Mouse (Mus musculus) layer of hippocampus, adult 6 months (tissue): ENCODE results near the gene Sbno2. TPM values are rescaled to one million over a fixed set of nuclear protein-coding genes. Genes with fewer than 3 reads are reported as not detected.

ENCODE experiments used
- long read RNA-seq, 2 experiments: library from polyadenylated mRNA; unstranded; transcript quantifications; one replicate each; pipeline ENCODE4 v2.0.0; 2019 to 2020
- polyA plus RNA-seq: library from polyadenylated mRNA; unstranded; fragments of <200 nt; fragmentation: Nextera tagmentation; gene quantifications from 2 replicates; pipeline ENCODE4 v1.2.3, GENCODE M21; 2021

The Sbno2 gene
- polyA plus RNA-seq: 2.8 and 3.1 TPM in 2 replicates
- long read RNA-seq, experiment 1, partial matches to known transcripts: 4 of 6 reads
- long read RNA-seq, experiment 1, other reads (novel, unspliced or antisense): 2 of 6 reads
- long read RNA-seq, experiment 2, partial matches to known transcripts: 5 of 13 reads
- long read RNA-seq, experiment 2, other reads (novel, unspliced or antisense): 8 of 13 reads

GRCm38 (mm10) chr10:80105460-80105859 lies at the start of gene Sbno2:
TSS of gene Sbno2 (minus strand) at chr10:80105571.

DNA sequence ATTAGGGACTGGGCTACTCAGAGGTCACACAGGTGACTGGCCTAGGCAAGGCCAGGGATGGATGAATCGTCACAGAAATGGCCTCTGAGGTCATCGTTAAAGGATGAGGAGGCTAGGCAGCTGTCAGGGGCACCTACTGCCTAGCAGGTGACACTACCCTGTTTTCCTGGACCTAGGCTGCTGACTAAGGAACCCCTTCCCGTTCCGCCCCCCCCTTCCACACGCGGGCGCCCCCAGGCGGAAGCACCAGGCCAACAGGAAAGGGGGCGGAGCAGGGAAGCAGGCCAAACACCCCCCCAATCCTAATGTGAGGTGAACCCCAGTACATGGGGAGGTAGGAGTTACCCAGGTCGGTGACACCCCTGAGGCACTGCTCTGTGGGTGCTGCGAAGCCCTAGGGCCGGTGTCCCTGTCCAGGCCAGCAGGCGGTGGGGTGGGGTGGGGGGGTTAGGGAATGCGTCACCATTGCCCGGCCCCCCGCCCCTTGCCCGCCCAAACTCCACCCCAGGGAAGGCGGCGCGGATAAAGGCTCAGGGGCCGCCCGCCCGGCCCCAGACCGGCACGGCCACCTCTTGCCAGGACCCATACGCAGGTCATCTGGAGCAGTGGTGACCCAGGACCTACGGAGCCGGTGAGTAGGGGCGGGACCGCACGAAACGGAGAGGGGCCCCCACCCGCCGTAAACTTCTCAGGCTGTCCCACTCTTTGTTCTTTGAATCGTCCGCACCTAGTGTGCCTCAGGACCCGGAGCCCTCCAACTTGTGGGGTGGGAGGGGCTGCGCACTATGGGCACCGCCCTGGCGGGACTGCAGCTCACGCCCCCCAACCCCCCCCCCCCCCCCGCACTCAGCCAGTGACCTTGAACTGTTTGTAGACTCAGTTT lies 42.6 kb upstream of the Sbno2 start, which contains the start of gene Midn:
Gene Midn (plus strand): TSS at position 554 of the 883 bp plus-strand sequence.

DNA sequence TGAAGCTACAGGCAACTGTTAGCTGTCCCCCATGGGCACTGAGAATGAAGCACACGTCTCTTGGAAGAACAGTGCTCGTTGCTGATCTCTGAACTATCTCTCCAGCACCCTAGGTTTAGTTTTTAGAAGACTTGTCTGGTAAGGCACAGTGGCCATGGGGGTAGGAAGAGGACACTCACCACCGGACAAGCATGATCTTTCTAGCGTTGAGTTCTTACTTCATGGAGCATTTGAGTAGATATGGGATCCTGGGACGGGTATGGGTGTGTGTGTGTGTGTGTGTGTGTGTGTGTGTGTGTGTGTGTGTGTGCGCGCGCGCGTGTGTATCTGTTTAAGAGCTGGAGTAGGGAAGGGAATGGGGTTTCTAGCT lies 35.3 kb upstream of the Sbno2 start, which contains the start of gene Cbarp:
Gene Cbarp (minus strand): TSS at position 170 of the 370 bp plus-strand sequence.

DNA sequence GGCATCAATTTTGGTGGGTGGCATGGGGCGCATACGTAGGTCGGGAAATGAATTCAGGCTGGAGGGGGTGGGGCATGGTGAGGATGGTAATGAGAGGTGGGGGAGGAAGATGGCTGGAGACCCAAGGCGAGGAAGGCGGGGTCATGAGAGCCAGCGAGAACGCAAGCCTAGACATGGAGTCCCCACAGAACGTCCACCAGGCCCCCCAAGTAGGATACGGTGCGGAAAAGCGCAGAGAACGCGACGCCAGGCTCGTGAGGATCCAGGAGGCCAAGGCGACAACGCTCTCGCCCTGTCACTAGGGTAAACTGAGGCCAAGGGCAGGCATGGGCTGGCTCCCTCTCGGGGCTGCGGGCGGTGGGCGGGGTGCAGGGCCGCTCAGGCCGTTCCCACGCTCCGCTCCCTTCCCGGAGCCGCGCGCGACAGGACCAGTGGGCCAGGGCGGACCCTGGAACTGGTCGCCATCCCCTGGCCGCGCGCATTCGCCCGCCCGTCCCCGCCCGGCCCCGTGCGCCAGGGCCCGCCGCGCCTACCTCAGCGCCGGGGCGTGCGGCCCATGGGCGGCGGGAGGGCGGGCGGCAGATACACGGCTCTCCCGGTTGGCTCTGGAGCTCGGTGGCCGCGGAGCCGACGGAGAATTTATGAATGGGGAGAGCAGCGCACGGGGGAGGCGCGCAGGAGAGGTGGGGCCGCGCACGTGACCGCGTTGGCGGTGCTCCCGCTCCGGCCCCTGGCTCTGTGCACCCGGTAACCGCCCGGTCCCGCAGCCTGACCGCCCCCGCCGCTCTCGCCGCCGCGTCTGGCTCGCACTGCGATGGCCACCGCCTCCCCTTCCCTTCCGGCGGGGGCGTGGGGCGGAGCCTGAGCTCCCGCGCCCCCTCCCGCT lies 33.4 kb upstream of the Sbno2 start, which contains the start of gene Atp5d:
Gene Atp5d (plus strand): TSS at position 80 of the 886 bp plus-strand sequence.

GRCm38 (mm10) chr10:80115290-80115943 lies 10.0 kb upstream of the Sbno2 start, which contains the start of gene Stk11:
TSS of gene Stk11 (plus strand) at chr10:80115803.

GRCm38 (mm10) chr10:80047041-80047565 lies 58.3 kb downstream of the Sbno2 start, which contains the start of gene Gpx4:
TSS of gene Gpx4 (plus strand) at chr10:80047166.

GRCm38 (mm10) chr10:80039559-80039979 lies 65.8 kb downstream of the Sbno2 start, which contains the start of gene Polr2e:
TSS of gene Polr2e (minus strand) at chr10:80039795.

GRCm38 (mm10) chr10:80016511-80016910 lies 88.9 kb downstream of the Sbno2 start, which contains the start of gene Arhgap45:
TSS of gene Arhgap45 (plus strand) at chr10:80016653.

Other genes starting within 250 kb of the Sbno2 start
- 4.5 and 6.4 TPM in 2 replicates for gene Prtn3, start 231.1 kb downstream of the Sbno2 start, polyA plus RNA-seq
- gene Plppr3, start 230.9 kb downstream of the Sbno2 start, polyA plus RNA-seq: 35.4 and 44.1 TPM in 2 replicates
- not detected in 2 replicates for gene Elane, start 219.3 kb downstream of the Sbno2 start, polyA plus RNA-seq
- not detected in 2 replicates for gene Cfd, start 214.7 kb downstream of the Sbno2 start, polyA plus RNA-seq
- gene Med16, start 196.6 kb downstream of the Sbno2 start, polyA plus RNA-seq: 44.2 and 50.2 TPM in 2 replicates
- not detected in 2 replicates for gene Gm26602, start 194.7 kb downstream of the Sbno2 start, polyA plus RNA-seq
- gene Kiss1r, start 188.6 kb downstream of the Sbno2 start, polyA plus RNA-seq: 4.1 and 4.4 TPM in 2 replicates
- 232 and 239 TPM in 2 replicates for gene R3hdm4, start 184.4 kb downstream of the Sbno2 start, polyA plus RNA-seq
- gene Arid3a, start 178.5 kb downstream of the Sbno2 start, polyA plus RNA-seq: 0.87 and 1.7 TPM in 2 replicates
- 87.4 and 87.9 TPM in 2 replicates for gene Wdr18, start 145.4 kb downstream of the Sbno2 start, polyA plus RNA-seq
- gene Grin3b, start 134.9 kb downstream of the Sbno2 start, polyA plus RNA-seq: 0.06 and 0.11 TPM in 2 replicates
- 11.9 and 12.3 TPM in 2 replicates for gene Tmem259, start 121.2 kb downstream of the Sbno2 start, polyA plus RNA-seq
- gene Cnn2, start 117.0 kb downstream of the Sbno2 start, polyA plus RNA-seq: 12.4 and 13.3 TPM in 2 replicates
- 1.3 and 1.6 TPM in 2 replicates for gene Abca7, start 109.1 kb downstream of the Sbno2 start, polyA plus RNA-seq
- 1.6 and 1.7 TPM in 2 replicates for gene Arhgap45, start 88.9 kb downstream of the Sbno2 start, polyA plus RNA-seq
- 232 and 241 TPM in 2 replicates for gene Polr2e, start 65.8 kb downstream of the Sbno2 start, polyA plus RNA-seq
- 945 and 1,045 TPM in 2 replicates for gene Gpx4, start 58.4 kb downstream of the Sbno2 start, polyA plus RNA-seq
- gene Stk11, start 10.2 kb upstream of the Sbno2 start, polyA plus RNA-seq: 16.5 and 18.4 TPM in 2 replicates
- 943 and 1,004 TPM in 2 replicates for gene Atp5d, start 33.1 kb upstream of the Sbno2 start, polyA plus RNA-seq
- 55.5 and 72.9 TPM in 2 replicates for gene Cbarp, start 35.3 kb upstream of the Sbno2 start, polyA plus RNA-seq
- gene Midn, start 42.7 kb upstream of the Sbno2 start, polyA plus RNA-seq: 8.3 and 11.7 TPM in 2 replicates
- 162 and 186 TPM in 2 replicates for gene Cirbp, start 60.4 kb upstream of the Sbno2 start, polyA plus RNA-seq
- 10.6 and 11.0 TPM in 2 replicates for gene 1600002K03Rik, start 67.4 kb upstream of the Sbno2 start, polyA plus RNA-seq
- gene Efna2, start 73.9 kb upstream of the Sbno2 start, polyA plus RNA-seq: 7.4 and 8.6 TPM in 2 replicates
- 22.1 and 23.6 TPM in 2 replicates for gene Mum1, start 120.9 kb upstream of the Sbno2 start, polyA plus RNA-seq
- gene Ndufs7, start 143.6 kb upstream of the Sbno2 start, polyA plus RNA-seq: 865 and 922 TPM in 2 replicates
- 51.8 and 54.3 TPM in 2 replicates for gene Gamt, start 155.4 kb upstream of the Sbno2 start, polyA plus RNA-seq
- 3.0 and 3.1 TPM in 2 replicates for gene Dazap1, start 155.9 kb upstream of the Sbno2 start, polyA plus RNA-seq
- 2,763 and 3,004 TPM in 2 replicates for gene Rps15, start 186.9 kb upstream of the Sbno2 start, polyA plus RNA-seq
- 15.7 and 18.9 TPM in 2 replicates for gene Apc2, start 190.4 kb upstream of the Sbno2 start, polyA plus RNA-seq
- gene 2310011J03Rik, start 215.0 kb upstream of the Sbno2 start, polyA plus RNA-seq: 33.2 and 34.9 TPM in 2 replicates
- 1.6 and 1.7 TPM in 2 replicates for gene Pcsk4, start 223.9 kb upstream of the Sbno2 start, polyA plus RNA-seq
- gene Reep6, start 224.4 kb upstream of the Sbno2 start, polyA plus RNA-seq: 7.6 and 9.0 TPM in 2 replicates
- 2.3 and 3.4 TPM in 2 replicates for gene Adamtsl5, start 242.8 kb upstream of the Sbno2 start, polyA plus RNA-seq